Mouse (Mus musculus) heart, embryonic 11.5 days (tissue): ENCODE measurements at regions not wholly inside any gene's neighbourhood (a gene's known extent, or its start where the extent isn't known, plus 50 kb on each side); places are given as distances from the start of the nearest gene placed in this dataset.
A peak's percentile ranks its signal among the peaks of the same experiment; 100 is the strongest.

Experiments
- ATAC-seq: fragments of 200-750 bp; cut with Nextera tagmentation; replicated peaks from 2 replicates; pipeline ENCODE4 v1.8.0; 2017; ENCODE audit warnings: moderate library complexity; ENCODE audit not compliant: insufficient number of reproducible peaks, low FRiP score, low TSS enrichment
- H3K27ac ChIP-seq: fragments of 300-500 bp; sonication (generic); 2 replicates; pipeline ENCODE4 v1.5.1; 2014; ENCODE audit warnings: mild to moderate bottlenecking, low read depth, low read length
- H3K27me3 ChIP-seq: fragments of 300-500 bp; sonication (generic); 2 replicates; pipeline ENCODE4 v1.6.1; 2014; ENCODE audit warnings: mild to moderate bottlenecking, low read length, mixed read lengths; ENCODE audit not compliant: control insufficient read depth, insufficient read depth
- H3K36me3 ChIP-seq: fragments of 300-500 bp; sonication (generic); 2 replicates; pipeline ENCODE4 v1.6.1; 2014; ENCODE audit warnings: mild to moderate bottlenecking, low read length, moderate library complexity, mixed read lengths; ENCODE audit not compliant: control insufficient read depth, insufficient read depth
- H3K4me1 ChIP-seq: fragments of 300-500 bp; sonication (generic); 2 replicates; pipeline ENCODE4 v1.6.1; 2014; ENCODE audit warnings: low read length; ENCODE audit not compliant: control insufficient read depth, insufficient read depth
- H3K4me2 ChIP-seq: fragments of 300-500 bp; sonication (generic); 2 replicates; pipeline ENCODE4 v1.6.1; 2014; ENCODE audit warnings: mild to moderate bottlenecking, moderate library complexity
- H3K4me3 ChIP-seq: fragments of 300-500 bp; sonication (generic); 2 replicates; pipeline ENCODE4 v1.5.1; 2014; ENCODE audit warnings: low read depth, low read length
- H3K9ac ChIP-seq: fragments of 300-500 bp; sonication (generic); 2 replicates; pipeline ENCODE4 v1.6.1; 2014; ENCODE audit warnings: mild to moderate bottlenecking, low read depth, low read length, moderate library complexity
- H3K9me3 ChIP-seq: fragments of 300-500 bp; sonication (generic); replicated peaks from 2 replicates; pipeline ENCODE4 v1.6.1; 2016; ENCODE audit warnings: low read length; ENCODE audit not compliant: control insufficient read depth
- WGBS: fragments of 180-500 bp; shearing (Covaris S2); extraction: QIAGEN DNeasy Blood & Tissue Kit; methylation state at CpG from one replicate; pipeline ENCODE4 v1.1.7; 2014; ENCODE audit not compliant: insufficient replicate concordance; 5-methylcytosine and 5-hydroxymethylcytosine counted together

DNA sequence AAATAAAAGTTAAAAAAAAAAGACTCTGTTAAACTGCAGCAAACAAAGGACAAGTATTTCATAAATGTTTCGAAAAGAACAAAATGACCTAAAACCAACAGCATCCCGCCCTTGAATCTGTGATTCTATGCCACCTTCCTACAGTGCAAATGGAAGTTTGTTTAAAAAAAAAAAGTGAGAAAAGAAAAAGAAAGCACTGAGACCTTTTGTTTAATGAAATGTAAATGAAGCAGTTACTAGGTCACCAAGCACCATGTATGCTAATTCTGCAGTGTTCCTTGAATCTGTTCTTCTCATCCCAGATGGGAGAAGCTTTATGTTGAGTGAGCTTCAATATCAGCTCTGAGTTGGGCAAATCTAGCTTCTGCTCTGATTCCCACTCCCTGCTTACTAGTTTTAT is 64.8 kb downstream of the Dnajb9 start:
- 72% methylated on average over 2 of the region's 2 CpGs for WGBS
- H3K27ac ChIP-seq: no peak overlapping the region
- no peak overlapping the region for H3K9ac ChIP-seq
- H3K9me3 ChIP-seq: no peaks in the 10 kb centered on the region
- H3K4me3 ChIP-seq: no peak overlapping the region
- H3K4me1 ChIP-seq: no peaks in the 10 kb centered on the region
- no peaks in the 10 kb centered on the region for H3K36me3 ChIP-seq
- ATAC-seq: no peak
- no peaks in the 10 kb centered on the region for H3K27me3 ChIP-seq
- no peak overlapping the region for H3K4me2 ChIP-seq

DNA sequence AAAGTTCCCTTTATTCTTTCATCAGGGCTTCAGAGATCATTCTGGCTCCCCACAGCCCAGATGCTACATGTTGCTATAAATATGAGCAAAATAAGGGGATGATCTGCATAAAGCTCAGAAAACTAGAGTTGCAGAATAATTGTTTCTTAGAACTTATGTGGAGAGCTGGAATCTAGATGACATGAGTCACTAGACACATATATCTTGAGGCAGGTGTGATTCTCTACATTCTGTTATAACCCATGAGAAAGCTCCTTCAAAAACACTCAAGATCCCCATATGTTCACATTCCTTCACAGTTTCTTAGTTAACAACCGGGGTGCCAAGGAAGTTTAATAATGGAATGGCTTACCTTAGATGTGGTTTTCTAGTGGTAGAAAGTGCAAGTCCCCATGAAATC is 71.1 kb downstream of the Dnajb9 start:
- H3K9ac ChIP-seq: no peak overlapping the region
- H3K27me3 ChIP-seq: no peaks in the 10 kb centered on the region
- no peaks in the 10 kb centered on the region for H3K36me3 ChIP-seq
- H3K27ac ChIP-seq: no peak overlapping the region
- no peaks in the 10 kb centered on the region for H3K4me1 ChIP-seq
- H3K4me2 ChIP-seq: no peak overlapping the region
- H3K4me3 ChIP-seq: no peak overlapping the region
- WGBS: 76% methylated on average over 1 of the region's 1 CpGs
- no peaks in the 10 kb centered on the region for H3K9me3 ChIP-seq
- no peak for ATAC-seq

DNA sequence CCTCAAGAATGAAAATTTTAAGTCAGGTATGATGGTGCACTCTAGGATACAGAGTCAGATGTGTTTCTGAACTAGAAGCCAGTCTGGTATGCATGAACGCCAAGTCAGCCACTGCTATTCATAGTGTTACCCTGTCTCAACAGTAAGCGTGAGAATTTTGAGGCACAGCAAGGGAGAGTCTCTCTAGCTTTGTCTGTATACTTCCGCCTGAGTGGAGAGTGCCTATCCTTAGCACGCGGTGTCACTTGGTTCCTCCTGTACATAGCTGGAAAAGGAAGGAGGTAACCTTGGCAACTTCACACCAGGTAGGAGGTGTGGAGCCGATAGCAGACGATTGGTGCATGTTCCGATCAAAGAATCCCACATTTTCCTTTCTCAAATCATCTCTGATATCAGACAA is 81.3 kb downstream of the Dnajb9 start:
- 80% methylated on average over 8 of the region's 8 CpGs for WGBS
- ATAC-seq: no peak
- Histone ChIP-seq H3K4me3 (no peak overlapping the region), H3K9me3 (no peaks in the 10 kb centered on the region), H3K9ac (no peak overlapping the region), H3K27me3 (no peaks in the 10 kb centered on the region), H3K4me1 (no peaks in the 10 kb centered on the region), H3K36me3 (no peaks in the 10 kb centered on the region), H3K27ac (no peak overlapping the region), H3K4me2 (no peak overlapping the region)

DNA sequence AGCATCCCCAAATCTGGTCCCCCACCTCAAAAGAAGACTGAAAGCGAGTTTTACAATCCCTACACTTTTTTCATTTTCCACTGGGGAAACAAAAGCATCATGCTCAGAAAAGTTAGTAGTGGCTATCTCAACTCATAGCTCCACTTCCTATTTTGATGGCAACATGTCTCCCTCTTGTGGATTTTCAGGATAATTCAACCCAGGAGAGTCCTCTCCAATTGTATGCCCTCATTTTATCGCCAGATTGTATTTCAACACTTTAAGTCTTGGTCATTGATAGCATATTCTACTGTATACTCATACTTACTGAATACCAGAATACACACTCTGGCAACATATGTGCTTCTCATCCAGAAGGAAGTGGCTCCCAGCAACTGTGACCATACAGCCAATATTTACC is 105.0 kb downstream of the Dnajb9 start:
- no peak for ATAC-seq
- no peak overlapping the region for H3K4me2 ChIP-seq
- H3K27ac ChIP-seq: no peak overlapping the region
- no peaks in the 10 kb centered on the region for H3K27me3 ChIP-seq
- H3K4me1 ChIP-seq: no peaks in the 10 kb centered on the region
- 38% methylated on average over 2 of the region's 2 CpGs for WGBS
- H3K9me3 ChIP-seq: no peaks in the 10 kb centered on the region
- H3K4me3 ChIP-seq: no peak overlapping the region
- no peaks in the 10 kb centered on the region for H3K36me3 ChIP-seq
- no peak overlapping the region for H3K9ac ChIP-seq

DNA sequence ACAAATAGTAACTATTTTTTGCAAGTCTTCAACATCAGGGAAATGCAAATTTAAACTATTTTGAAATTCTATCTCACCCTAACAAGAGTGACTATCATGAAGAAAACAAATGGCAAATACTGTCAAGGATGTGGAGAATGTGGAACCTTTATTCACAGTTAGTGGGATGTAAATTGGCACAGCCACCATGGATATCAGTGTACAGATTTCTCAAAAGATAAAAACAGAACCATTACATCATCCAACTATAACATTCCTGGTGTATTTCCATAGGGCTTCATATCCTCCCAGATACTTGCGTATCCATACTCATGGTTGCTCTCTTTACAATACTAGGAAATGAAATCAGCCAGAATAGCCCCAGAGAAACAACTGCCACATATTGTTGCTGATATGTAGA is 110.9 kb downstream of the Dnajb9 start:
- Histone ChIP-seq H3K4me2 (no peak overlapping the region), H3K9me3 (no peaks in the 10 kb centered on the region), H3K27ac (no peak overlapping the region), H3K4me1 (no peaks in the 10 kb centered on the region), H3K4me3 (no peak overlapping the region), H3K36me3 (no peaks in the 10 kb centered on the region), H3K27me3 (no peaks in the 10 kb centered on the region), H3K9ac (no peak overlapping the region)
- 80% methylated on average over 1 of the region's 1 CpGs for WGBS
- ATAC-seq: no peak

DNA sequence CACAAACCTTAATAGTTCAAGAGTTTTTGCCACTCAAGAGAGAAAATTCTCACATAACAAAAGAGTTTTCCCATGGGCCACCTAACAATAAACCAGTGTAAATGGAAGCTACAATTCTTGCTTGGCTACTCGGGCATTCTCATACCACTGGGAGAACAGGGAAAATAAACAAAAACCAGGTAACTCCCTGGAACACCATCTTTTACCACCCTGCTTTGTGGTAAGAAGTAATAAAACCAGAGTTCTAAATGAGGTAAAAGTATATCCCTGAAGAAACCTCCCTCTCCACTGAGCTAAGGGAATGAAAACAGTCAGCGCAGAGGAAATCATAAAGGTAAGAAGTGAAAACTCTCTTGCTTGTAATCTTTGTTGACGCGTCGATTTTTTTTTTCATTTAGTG is 138.4 kb downstream of the Dnajb9 start:
- H3K27me3 ChIP-seq: no peaks in the 10 kb centered on the region
- no peak overlapping the region for H3K4me3 ChIP-seq
- ATAC-seq: no peak
- H3K4me1 ChIP-seq: no peaks in the 10 kb centered on the region
- no peak overlapping the region for H3K4me2 ChIP-seq
- no peak overlapping the region for H3K9ac ChIP-seq
- 85% methylated on average over 5 of the region's 5 CpGs for WGBS
- H3K27ac ChIP-seq: no peak overlapping the region
- H3K36me3 ChIP-seq: no peaks in the 10 kb centered on the region
- no peaks in the 10 kb centered on the region for H3K9me3 ChIP-seq

DNA sequence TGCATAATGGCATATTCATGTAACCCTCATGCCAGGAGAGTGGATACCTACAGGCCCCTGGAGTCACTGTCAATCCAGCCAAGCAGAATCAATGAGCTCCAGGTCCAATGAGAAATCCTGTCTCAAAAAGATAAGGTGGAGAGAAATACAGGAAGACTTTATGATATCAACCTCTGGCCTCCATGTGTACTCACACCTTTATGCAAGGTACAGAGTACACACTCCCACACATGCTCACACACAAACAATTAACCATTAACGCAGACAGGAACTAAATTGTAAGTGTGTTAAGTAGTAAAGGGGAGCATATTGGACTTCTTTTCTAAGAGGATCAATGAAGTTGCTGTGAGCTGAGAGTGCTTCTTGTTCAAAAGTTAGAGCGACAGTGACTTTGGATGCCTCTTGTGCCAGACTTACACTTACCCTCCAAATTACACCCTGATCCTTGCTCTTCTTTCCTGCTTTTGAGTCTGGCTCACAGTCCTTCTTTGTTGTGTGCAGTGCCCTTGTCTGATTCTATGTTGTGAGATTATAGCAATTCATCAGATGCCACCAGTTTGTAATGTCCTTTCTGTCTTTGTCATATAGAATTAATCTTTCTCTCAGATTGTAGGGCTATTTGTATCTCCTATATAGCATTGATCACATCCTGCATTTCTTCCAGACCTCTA is 153.5 kb downstream of the Dnajb9 start:
- no peak overlapping the region for H3K4me2 ChIP-seq
- ATAC-seq: no peak
- no peaks in the 10 kb centered on the region for H3K36me3 ChIP-seq
- H3K9me3 ChIP-seq: no peaks in the 10 kb centered on the region
- no peaks in the 10 kb centered on the region for H3K27me3 ChIP-seq
- WGBS: 88% methylated on average over 2 of the region's 2 CpGs
- no peaks in the 10 kb centered on the region for H3K4me1 ChIP-seq
- H3K27ac ChIP-seq: no peak overlapping the region
- no peak overlapping the region for H3K4me3 ChIP-seq
- no peak overlapping the region for H3K9ac ChIP-seq

DNA sequence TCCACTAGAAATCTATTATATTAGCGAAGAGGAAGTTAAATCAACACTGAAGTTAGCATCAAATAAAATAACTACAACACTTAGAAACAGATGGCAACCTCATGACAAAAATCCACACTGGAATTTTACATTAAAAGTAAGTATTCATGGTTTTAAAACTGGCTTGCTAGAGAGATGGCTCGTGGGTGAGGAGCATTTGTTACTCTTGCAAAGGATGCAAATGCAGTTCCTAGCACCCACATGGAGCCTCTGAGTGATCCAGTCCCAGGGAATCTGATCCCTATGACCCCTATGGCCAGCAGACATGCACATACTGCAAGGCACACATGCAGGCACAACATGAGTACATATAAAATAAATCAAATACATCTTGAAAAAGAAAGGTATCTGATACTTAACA is 164.3 kb downstream of the Dnajb9 start:
- Histone ChIP-seq H3K9me3 (no peaks in the 10 kb centered on the region), H3K36me3 (no peaks in the 10 kb centered on the region), H3K4me2 (no peak overlapping the region), H3K4me3 (no peak overlapping the region), H3K4me1 (peaks cover 9% of the 10 kb centered on the region), H3K27ac (no peak overlapping the region), H3K9ac (no peak overlapping the region), H3K27me3 (no peaks in the 10 kb centered on the region)
- no peak for ATAC-seq
- WGBS: 55% methylated on average over 2 of the region's 2 CpGs

DNA sequence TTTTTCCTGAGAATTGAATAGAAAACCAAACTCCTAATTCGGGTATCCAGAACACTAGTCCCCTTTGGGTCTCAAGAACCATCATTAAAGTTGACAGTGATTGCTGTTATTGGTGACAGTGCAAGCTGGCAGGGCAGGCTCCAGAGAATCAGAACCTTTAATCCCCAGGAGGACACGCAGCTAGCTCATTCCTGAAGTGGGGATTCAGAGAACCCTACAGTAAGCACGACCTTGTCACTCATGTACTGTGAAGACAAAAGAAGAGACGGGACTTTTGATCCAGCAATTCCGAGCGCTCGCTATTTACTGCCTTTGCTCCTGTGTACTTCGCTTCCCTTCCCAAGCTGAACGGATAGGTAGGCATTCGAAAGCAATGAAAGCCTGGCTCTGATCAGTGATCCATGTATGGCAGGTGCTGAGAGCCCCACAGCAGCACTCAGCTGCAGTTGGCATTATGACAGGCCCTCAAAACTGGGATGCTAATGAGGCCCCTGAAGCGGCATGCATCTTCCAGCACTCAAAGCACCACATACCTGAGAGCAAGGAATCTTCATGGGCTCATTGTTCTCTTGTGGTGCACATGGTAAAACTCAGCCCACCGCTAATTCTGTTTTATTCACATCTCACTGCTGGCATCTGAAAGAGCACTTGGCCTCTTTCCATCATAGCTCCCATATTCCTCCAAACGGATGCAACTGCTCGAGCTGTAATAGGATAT is 165.6 kb downstream of the Dnajb9 start:
- Histone ChIP-seq H3K4me2 (peak overlapping the region; percentile 24; the same call in 1 of the 2 replicates), H3K9ac (no peak overlapping the region)

More for the DNA sequence above, 165.6 kb downstream of the Dnajb9 start:
- Histone ChIP-seq H3K27me3 (no peaks in the 10 kb centered on the region), H3K4me3 (no peak overlapping the region), H3K27ac (peak overlapping the region; percentile 66), H3K4me1 (peaks cover 9% of the 10 kb centered on the region), H3K36me3 (no peaks in the 10 kb centered on the region), H3K9me3 (no peaks in the 10 kb centered on the region)
- ATAC-seq: no peak
- WGBS: 57% methylated on average over 14 of the region's 14 CpGs
